Mouse (Mus musculus): ENCODE data around the gene Trdmt1. TPM values are rescaled to one million over a fixed set of nuclear protein-coding genes. Genes with fewer than 3 reads are reported as not detected.

The Trdmt1 gene
- polyA plus RNA-seq, 1 experiment from 2014 or later: 11.8 TPM

- H3K36me3 ChIP-seq (ENCODE audit: control insufficient read depth, insufficient read depth, low read length): peaks cover 8% of the 10 kb centered on the region
- peaks cover 2 to 13% of the 10 kb centered on the region in 2 experiments; a peak in 2 of 4 replicates for H3K4me1 ChIP-seq (ENCODE audit: control insufficient read depth in 2 of 2, insufficient read depth in 2 of 2, low read length in 2 of 2)
- no peaks in the 10 kb centered on the region for H3K27me3 ChIP-seq (ENCODE audit: control insufficient read depth, insufficient read depth, low read length)
- H3K9ac ChIP-seq (ENCODE audit: low read length): no peak overlapping the region
- ATAC-seq (ENCODE audit: insufficient number of reproducible peaks, insufficient read depth, low FRiP score, low read depth): no peak
- no peak overlapping the region for H3K4me3 ChIP-seq (ENCODE audit: control insufficient read depth in 1 of 2, insufficient read depth in 1 of 2, low read depth in 1 of 2, low read length in 2 of 2)
- no peak overlapping the region for H3K27ac ChIP-seq (replicated peaks in 1 of 2; ENCODE audit: control insufficient read depth in 1 of 2, insufficient read depth in 1 of 2, low read depth in 2 of 2, low read length in 2 of 2)
- H3K9me3 ChIP-seq (ENCODE audit: control insufficient read depth, low read length): no peaks in the 10 kb centered on the region
- WGBS: 40% methylated on average over 8 of the region's 8 CpGs
- no peak overlapping the region for H3K4me2 ChIP-seq (ENCODE audit: low read length)
These were observed 20.7 kb downstream of the Trdmt1 start for GRCm38 (mm10) chr2:13523540-13524456.

DNA sequence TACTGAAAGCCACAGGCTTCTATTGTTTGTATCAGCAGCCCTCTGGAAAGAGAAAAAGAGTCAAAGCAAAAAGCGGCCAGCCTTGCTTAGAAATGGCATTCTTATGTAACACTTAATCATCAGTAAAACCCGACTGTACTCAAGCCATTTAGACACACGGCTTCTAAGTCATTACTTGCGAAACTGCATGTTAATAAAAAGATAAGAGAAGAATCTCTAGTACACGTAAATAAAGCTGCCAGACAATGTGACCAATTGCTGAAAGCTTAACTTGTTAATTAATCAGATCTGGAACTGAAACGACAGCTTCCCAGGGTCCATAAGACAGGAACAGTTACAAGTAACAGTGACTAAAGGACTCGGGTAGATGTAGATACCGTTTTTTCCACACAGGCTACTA lies 22.4 kb downstream of the Trdmt1 start:
- 38% methylated on average over 8 of the region's 8 CpGs for WGBS
- ATAC-seq (ENCODE audit: insufficient number of reproducible peaks, insufficient read depth, low FRiP score, low read depth): no peak
- H3K36me3 ChIP-seq (ENCODE audit: control insufficient read depth, insufficient read depth, low read length): peaks cover 8% of the 10 kb centered on the region
- no peak overlapping the region for H3K9ac ChIP-seq (ENCODE audit: low read length)
- H3K9me3 ChIP-seq (ENCODE audit: control insufficient read depth, low read length): no peaks in the 10 kb centered on the region
- peaks cover 0 to 3% of the 10 kb centered on the region in 2 experiments; a peak in 2 of 4 replicates for H3K4me1 ChIP-seq (ENCODE audit: control insufficient read depth in 2 of 2, insufficient read depth in 2 of 2, low read length in 2 of 2)
- no peak overlapping the region for H3K4me3 ChIP-seq (ENCODE audit: control insufficient read depth in 1 of 2, insufficient read depth in 1 of 2, low read depth in 1 of 2, low read length in 2 of 2)
- no peaks in the 10 kb centered on the region for H3K27me3 ChIP-seq (ENCODE audit: control insufficient read depth, insufficient read depth, low read length)
- no peak overlapping the region for H3K4me2 ChIP-seq (ENCODE audit: low read length)
- H3K27ac ChIP-seq (replicated peaks in 1 of 2; ENCODE audit: control insufficient read depth in 1 of 2, insufficient read depth in 1 of 2, low read depth in 2 of 2, low read length in 2 of 2): no peak overlapping the region

DNA sequence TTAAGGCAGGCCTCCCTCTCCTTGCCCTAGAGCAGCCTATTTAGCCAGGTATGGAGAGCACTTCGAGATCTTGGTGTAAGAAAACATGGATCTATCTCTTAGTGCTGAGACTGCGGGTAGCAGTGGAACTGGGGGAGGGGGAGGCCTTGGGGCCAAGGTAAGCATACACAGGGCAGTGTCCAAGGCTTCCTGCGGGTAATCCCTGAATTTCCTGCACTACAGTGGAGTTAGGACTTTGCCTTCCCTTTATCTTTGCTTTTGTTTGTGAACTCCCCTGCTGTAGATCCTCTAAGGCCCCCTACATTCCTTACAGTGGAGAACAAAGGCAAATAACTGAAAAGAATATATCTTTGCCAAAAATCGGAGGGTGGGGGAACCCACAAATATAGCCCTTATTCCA lies 29.5 kb downstream of the Trdmt1 start:
- H3K9ac ChIP-seq (ENCODE audit: low read length): no peak overlapping the region
- H3K4me2 ChIP-seq (ENCODE audit: low read length): no peak overlapping the region
- no peaks in the 10 kb centered on the region for H3K4me1 ChIP-seq (ENCODE audit: control insufficient read depth in 2 of 2, insufficient read depth in 2 of 2, low read length in 2 of 2)
- H3K9me3 ChIP-seq (ENCODE audit: control insufficient read depth, low read length): no peaks in the 10 kb centered on the region
- peaks cover 18% of the 10 kb centered on the region for H3K36me3 ChIP-seq (ENCODE audit: control insufficient read depth, insufficient read depth, low read length)
- H3K4me3 ChIP-seq (ENCODE audit: control insufficient read depth in 1 of 2, insufficient read depth in 1 of 2, low read depth in 1 of 2, low read length in 2 of 2): no peak overlapping the region
- WGBS: 50% methylated on average over 4 of the region's 4 CpGs
- H3K27me3 ChIP-seq (ENCODE audit: control insufficient read depth, insufficient read depth, low read length): no peaks in the 10 kb centered on the region
- 0 out of 4 replicates have a peak overlapping the region, but pooled peaks of 1 of the 2 experiments have one; percentile 19 for H3K27ac ChIP-seq (replicated peaks in 1 of 2; ENCODE audit: control insufficient read depth in 1 of 2, insufficient read depth in 1 of 2, low read depth in 2 of 2, low read length in 2 of 2)
- ATAC-seq (ENCODE audit: insufficient number of reproducible peaks, insufficient read depth, low FRiP score, low read depth): no peak

DNA sequence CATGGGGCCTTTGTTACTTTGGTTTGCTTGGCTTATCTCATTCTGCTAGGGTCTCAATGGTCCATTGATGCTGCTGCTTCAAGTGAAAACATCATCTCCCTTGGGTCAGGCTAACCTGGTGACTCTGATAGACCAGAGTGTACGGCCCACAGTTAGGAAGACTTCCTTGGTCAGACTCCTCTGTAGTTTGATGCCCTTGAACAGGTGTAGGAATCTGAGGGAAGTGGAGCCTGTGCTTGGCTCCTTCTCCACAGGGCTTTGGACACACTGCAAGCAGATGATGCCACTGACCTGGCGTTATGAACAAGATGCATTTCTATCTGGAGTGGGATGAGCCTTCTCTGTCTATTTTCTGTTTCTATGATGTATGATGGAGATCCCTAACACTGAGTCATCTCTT lies 41.8 kb downstream of the Trdmt1 start:
- no peak for ATAC-seq (ENCODE audit: insufficient number of reproducible peaks, insufficient read depth, low FRiP score, low read depth)
- no peaks in the 10 kb centered on the region for H3K4me1 ChIP-seq (ENCODE audit: control insufficient read depth in 2 of 2, insufficient read depth in 2 of 2, low read length in 2 of 2)
- 88% methylated on average over 2 of the region's 2 CpGs for WGBS

DNA sequence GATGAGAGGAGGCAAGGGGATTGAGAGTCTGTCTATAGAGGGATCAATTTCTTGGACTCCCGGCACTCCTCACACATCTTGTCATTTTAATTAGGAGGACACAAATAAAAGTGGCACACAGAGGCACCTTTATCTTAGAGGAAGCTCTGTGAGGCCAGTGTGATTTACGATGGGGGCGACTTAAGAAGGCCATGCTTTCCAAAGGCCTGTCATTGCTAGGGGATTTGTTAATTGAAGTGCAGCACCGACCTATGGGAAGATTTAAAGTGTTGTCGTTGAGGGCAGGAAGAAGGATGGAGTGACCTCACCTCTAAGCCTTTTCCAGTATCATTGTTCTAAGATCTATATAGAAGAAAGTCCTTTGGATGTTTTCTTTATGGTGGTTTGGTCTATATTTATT lies 42.9 kb downstream of the Trdmt1 start:
- Histone ChIP-seq H3K4me3 (ENCODE audit: control insufficient read depth in 1 of 2, insufficient read depth in 1 of 2, low read depth in 1 of 2, low read length in 2 of 2) (no peak overlapping the region), H3K27ac (replicated peaks in 1 of 2; ENCODE audit: control insufficient read depth in 1 of 2, insufficient read depth in 1 of 2, low read depth in 2 of 2, low read length in 2 of 2) (no peak overlapping the region), H3K9me3 (ENCODE audit: control insufficient read depth, low read length) (no peaks in the 10 kb centered on the region), H3K36me3 (ENCODE audit: control insufficient read depth, insufficient read depth, low read length) (no peaks in the 10 kb centered on the region), H3K27me3 (ENCODE audit: control insufficient read depth, insufficient read depth, low read length) (no peaks in the 10 kb centered on the region), H3K4me2 (ENCODE audit: low read length) (no peak overlapping the region), H3K9ac (ENCODE audit: low read length) (no peak overlapping the region), H3K4me1 (ENCODE audit: control insufficient read depth in 2 of 2, insufficient read depth in 2 of 2, low read length in 2 of 2) (no peaks in the 10 kb centered on the region; a peak in 1 of 4 replicates)
- 47% methylated on average over 5 of the region's 5 CpGs for WGBS
- ATAC-seq (ENCODE audit: insufficient number of reproducible peaks, insufficient read depth, low FRiP score, low read depth): no peak

More for the DNA sequence above, 41.8 kb downstream of the Trdmt1 start:
- H3K4me3 ChIP-seq (ENCODE audit: control insufficient read depth in 1 of 2, insufficient read depth in 1 of 2, low read depth in 1 of 2, low read length in 2 of 2): no peak overlapping the region
- H3K27me3 ChIP-seq (ENCODE audit: control insufficient read depth, insufficient read depth, low read length): no peaks in the 10 kb centered on the region
- H3K36me3 ChIP-seq (ENCODE audit: control insufficient read depth, insufficient read depth, low read length): no peaks in the 10 kb centered on the region
- H3K4me2 ChIP-seq (ENCODE audit: low read length): no peak overlapping the region
- no peak overlapping the region for H3K9ac ChIP-seq (ENCODE audit: low read length)
- H3K27ac ChIP-seq (replicated peaks in 1 of 2; ENCODE audit: control insufficient read depth in 1 of 2, insufficient read depth in 1 of 2, low read depth in 2 of 2, low read length in 2 of 2): no peak overlapping the region
- no peaks in the 10 kb centered on the region for H3K9me3 ChIP-seq (ENCODE audit: control insufficient read depth, low read length)

GRCm38 (mm10) chr2:13500298-13500999 lies 44.0 kb downstream of the Trdmt1 start:
- H3K36me3 ChIP-seq (ENCODE audit: control insufficient read depth, insufficient read depth, low read length): no peaks in the 10 kb centered on the region
- WGBS: 67% methylated on average over 5 of the region's 5 CpGs
- H3K27ac ChIP-seq (replicated peaks in 1 of 2; ENCODE audit: control insufficient read depth in 1 of 2, insufficient read depth in 1 of 2, low read depth in 2 of 2, low read length in 2 of 2): no peak overlapping the region
- no peak for ATAC-seq (ENCODE audit: insufficient number of reproducible peaks, insufficient read depth, low FRiP score, low read depth)
- no peak overlapping the region for H3K4me2 ChIP-seq (ENCODE audit: low read length)
- H3K4me3 ChIP-seq (ENCODE audit: control insufficient read depth in 1 of 2, insufficient read depth in 1 of 2, low read depth in 1 of 2, low read length in 2 of 2): no peak overlapping the region
- H3K9ac ChIP-seq (ENCODE audit: low read length): no peak overlapping the region
- H3K9me3 ChIP-seq (ENCODE audit: control insufficient read depth, low read length): no peaks in the 10 kb centered on the region
- H3K4me1 ChIP-seq (ENCODE audit: control insufficient read depth in 2 of 2, insufficient read depth in 2 of 2, low read length in 2 of 2): peaks cover 0 to 6% of the 10 kb centered on the region in 2 experiments; a peak in 2 of 4 replicates
- H3K27me3 ChIP-seq (ENCODE audit: control insufficient read depth, insufficient read depth, low read length): no peaks in the 10 kb centered on the region

DNA sequence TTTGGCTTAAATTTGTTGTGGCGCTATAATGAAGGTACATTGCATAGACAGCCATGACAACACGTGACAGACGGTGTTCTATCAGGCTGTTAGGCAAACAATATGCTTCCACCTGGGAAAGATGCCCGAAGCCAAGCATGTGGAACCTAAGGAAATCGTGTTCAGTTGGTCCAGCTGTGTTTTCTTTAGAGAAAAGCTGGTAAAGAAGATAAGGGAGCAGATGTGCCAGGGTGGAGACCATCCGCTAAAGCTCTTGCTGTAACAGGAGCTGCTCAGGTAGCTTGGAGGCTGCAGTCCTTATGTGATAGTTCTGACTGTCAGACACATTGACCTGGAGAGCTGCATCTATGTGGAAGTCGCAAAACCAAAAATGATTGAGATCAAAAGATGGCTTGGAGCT lies 45.3 kb downstream of the Trdmt1 start:
- Histone ChIP-seq H3K9ac (ENCODE audit: low read length) (no peak overlapping the region), H3K9me3 (ENCODE audit: control insufficient read depth, low read length) (no peaks in the 10 kb centered on the region), H3K27ac (replicated peaks in 1 of 2; ENCODE audit: control insufficient read depth in 1 of 2, insufficient read depth in 1 of 2, low read depth in 2 of 2, low read length in 2 of 2) (no peak overlapping the region), H3K4me1 (ENCODE audit: control insufficient read depth in 2 of 2, insufficient read depth in 2 of 2, low read length in 2 of 2) (peaks cover 0 to 6% of the 10 kb centered on the region in 2 experiments; a peak in 2 of 4 replicates), H3K36me3 (ENCODE audit: control insufficient read depth, insufficient read depth, low read length) (no peaks in the 10 kb centered on the region), H3K4me3 (ENCODE audit: control insufficient read depth in 1 of 2, insufficient read depth in 1 of 2, low read depth in 1 of 2, low read length in 2 of 2) (no peak overlapping the region), H3K27me3 (ENCODE audit: control insufficient read depth, insufficient read depth, low read length) (no peaks in the 10 kb centered on the region), H3K4me2 (ENCODE audit: low read length) (no peak overlapping the region)
- no peak for ATAC-seq (ENCODE audit: insufficient number of reproducible peaks, insufficient read depth, low FRiP score, low read depth)
- 72% methylated on average over 7 of the region's 7 CpGs for WGBS

All from heart, embryonic 14.5 days (tissue).